Mouse (Mus musculus) kidney, adult 18-20 months (tissue): ENCODE measurements around the gene Kif1c.

Experiments
- DNase-seq: peaks from one replicate; pipeline ENCODE4 v3.0.0; 2021

The Kif1c gene

GRCm38 (mm10) chr11:70699051-70699450, 1.3 kb upstream of the Kif1c start:
- no peak for DNase-seq

DNA sequence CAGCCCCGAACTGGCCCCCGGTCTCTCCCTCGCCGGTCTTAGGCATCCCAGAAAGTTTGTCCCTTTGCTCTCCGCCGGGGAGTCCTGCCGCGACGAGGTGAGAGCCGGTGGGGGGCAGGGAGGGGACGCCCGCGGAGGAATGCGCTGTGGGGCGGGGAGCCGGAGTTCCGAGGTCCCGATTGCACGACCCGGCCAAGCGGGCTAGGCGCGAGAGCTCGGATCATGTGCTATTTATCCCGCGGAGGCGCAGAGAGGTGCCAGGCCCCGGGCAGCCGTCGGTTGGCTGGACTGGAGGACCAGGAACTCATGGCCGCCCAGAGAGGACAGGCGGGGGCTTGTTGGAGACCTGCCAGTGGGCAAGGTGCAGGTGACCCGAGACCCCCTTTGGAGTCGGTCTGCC, 265 bp downstream of the Kif1c start:
- DNase-seq = peak; percentile 86

DNA sequence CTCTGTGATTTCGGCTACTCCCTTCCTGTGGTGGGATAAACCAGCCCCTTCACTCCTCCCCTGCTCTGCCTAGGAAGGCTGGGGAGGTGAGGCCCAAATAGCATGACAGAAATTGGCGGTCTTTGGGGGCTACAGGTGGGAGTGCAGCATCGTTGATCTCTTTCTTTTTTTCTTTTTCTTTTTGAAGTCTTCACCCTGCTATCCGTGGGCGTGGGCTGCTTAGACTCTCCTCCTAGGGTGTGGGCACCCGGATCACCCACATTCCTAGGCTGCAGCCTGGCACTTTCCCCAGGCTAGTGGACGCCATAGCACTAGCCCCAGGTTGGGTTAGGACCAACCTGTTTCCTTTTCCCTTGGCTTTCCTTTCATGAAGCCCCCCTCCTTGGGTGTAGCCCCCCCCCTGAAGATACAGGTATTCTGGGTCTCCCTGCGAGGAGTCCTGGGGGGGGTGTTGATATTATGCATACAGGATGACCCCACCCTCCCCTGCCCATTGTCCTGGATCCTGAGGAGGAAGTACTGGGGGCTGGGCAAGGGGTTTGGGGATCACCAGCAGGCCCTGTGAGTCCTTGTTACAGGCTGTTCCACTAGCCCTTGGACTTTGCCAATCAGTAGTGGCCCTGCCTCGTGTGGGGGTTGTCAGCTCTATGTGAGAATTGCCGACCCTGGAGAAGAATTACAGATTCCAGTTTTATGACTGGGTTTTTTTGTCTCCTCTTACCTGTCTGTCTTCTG, 1.0 kb downstream of the Kif1c start:
- DNase-seq = no peak

DNA sequence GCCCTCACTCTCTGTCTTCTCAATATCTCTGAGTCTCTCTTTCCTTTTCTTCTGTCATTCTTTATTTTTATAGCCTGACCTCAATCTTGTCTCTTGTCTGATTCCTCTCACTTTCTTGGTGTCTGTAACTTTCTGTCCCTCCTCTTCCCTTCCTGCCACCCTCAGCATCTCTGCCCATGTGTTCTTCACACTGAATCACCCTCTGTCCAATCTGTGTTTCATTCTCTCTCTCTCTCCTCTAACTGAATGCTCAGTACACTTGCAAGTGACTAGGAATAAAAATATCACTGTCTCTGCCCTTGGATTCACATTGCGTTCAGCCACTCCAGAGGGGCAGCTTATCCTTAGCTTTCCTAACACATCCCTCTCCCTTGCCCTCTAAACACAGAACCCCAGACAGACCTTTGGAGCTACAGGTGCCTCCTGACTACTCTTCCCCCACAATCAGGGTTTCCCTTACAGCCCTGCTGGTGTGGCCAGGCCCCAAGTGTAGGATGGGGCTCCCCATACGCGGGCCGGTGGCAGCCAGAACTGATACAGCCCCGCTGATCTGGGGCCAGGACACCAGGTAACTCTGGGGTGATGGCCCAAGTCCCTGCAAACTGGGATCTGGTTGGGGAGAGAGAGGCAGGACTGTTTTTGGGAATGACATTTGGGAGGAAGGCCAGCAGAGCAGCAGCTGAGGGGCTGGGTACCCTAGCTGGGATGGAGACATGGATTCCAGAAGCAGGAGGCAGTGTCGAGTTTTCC, 1.8 kb downstream of the Kif1c start:
- no peak for DNase-seq

DNA sequence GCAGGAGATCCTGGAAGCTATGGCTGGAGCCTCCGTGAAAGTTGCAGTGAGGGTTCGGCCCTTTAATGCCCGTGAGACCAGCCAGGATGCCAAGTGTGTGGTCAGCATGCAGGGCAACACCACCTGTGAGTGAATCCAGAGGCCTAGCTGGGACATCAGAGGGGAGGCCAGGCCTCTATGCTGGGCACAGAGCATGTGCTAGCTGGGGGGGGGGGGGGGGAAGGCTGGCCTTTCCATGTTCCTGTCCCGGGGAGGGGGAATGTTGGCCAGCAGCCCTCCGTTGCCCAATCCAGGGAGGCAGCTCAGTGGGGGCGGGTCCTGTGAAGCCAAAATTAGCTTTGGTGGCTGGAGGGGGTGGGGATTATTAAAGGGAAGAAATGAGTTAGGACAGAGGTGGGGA, 2.4 kb downstream of the Kif1c start:
- no peak for DNase-seq

- no peak for DNase-seq
Observed at GRCm38 (mm10) chr11:70706127-70706526, 5.8 kb downstream of the Kif1c start.

DNA sequence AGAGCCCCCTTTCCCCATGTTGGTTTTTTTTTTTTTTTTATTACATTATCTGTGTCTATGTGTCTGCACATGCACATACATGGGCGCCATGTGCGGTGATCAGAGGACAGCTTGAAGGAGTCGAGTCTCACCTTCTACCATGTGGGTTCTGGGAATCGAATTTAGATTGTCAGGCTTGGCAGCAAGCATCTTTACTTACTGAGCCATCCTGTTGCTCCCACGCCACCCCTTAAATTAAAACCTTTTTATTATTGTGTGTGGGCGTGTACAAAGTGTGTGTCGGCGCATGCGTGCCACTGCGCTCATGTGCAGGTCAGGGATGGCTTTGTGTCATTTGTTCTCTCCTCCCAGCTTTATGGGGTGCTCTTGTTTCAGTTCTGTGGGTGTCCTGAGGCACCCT, 10.7 kb downstream of the Kif1c start:
- DNase-seq = no peak

GRCm38 (mm10) chr11:70713222-70713621, 12.9 kb downstream of the Kif1c start:
- no peak for DNase-seq

DNA sequence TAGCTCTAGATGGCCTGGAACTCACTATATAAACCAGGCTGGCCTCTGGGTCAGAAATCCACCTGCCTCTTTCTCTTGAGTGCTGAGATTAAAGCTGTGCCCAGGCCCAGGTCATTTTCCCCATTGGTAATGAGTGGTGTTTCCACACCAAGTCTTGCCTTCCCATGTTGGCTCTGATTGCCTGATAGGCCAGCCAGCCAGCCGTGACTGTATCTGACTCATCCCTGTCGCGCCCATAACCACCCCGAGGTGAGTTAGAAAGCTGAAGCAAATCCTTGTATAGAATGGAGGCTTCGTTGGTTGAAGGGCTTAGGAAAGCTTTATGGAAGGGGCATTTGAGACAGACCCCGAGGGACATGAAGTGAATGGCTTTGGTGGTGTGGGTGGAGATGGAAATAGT, 15.5 kb downstream of the Kif1c start:
- no peak for DNase-seq

DNA sequence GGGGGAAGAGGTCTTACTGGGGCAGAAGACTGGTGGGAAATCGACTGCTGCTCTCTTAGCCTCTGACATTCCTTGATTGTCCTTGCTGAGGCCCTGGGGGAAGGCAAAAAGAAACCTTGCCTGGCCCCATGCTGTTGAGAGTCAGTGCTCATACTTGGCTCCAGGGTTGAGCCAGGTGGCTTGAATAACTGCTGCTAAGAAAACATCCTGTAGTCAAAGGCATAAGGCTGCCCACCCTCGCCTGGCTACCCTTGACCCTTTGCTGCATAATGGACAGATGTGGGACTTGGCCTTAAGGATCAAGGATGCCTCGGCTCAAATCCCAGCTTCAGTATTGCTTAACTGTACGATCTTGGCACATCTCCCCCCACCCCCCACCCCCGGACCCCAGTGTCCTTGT, 18.1 kb downstream of the Kif1c start:
- DNase-seq = no peak

DNA sequence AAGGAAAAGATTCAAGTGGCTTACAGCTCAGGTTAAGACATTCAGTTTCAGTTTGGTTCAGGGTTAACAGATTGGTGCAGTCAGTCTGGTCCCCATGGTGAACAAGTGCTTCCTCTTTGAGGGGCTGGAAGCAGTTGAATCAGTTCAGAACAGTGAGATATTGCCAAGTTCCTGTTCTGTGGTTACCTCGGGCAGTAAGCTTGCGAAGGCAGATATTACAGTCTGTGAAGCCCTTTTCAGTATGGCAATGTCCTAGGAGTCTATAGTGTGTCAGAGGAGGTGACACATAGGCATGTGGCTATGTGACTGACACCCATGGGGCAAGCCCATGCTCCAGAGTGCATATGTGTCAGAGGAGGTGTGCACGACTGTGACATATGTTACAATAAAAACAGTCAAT, 20.2 kb downstream of the Kif1c start:
- no peak for DNase-seq

DNA sequence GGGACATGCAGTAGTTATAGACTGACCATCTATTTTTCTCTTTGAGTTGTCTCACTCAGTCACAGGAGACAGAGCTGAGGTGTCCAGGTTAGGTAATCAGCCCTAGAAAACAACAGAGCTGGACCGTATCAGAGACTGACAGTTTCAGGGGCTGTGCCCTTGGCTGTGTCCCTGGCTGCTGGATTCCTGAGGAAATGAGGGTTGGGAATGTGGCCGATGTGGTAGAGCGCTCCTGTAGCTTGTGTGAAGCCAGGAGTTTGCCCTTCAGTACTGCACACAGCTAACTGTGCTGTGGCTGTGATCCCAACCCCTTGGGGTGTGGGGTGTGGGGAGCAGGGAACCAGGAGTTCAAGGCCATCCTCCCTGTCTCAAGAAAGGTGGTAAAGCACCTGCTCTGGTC, 20.7 kb downstream of the Kif1c start:
- no peak for DNase-seq

DNA sequence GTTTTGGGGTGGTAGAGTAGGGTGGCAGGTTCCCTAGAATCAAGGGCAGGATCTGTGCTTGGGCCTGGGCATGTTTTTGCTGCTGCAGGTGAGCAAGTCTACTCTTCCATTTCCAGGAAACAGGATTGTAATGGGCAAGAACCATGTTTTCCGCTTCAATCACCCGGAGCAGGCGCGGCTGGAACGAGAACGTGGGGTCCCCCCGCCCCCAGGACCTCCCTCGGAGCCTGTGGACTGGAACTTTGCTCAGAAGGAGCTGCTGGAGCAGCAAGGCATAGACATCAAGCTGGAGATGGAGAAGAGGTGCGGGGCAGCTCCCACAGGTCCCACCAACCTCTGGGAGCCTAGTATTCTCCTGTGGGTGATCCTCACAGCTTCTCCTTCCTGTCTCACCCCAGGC, 24.4 kb downstream of the Kif1c start:
- DNase-seq = peak; percentile 30

- no peak for DNase-seq
Observed at GRCm38 (mm10) chr11:70726585-70726984, 26.2 kb downstream of the Kif1c start.

DNA sequence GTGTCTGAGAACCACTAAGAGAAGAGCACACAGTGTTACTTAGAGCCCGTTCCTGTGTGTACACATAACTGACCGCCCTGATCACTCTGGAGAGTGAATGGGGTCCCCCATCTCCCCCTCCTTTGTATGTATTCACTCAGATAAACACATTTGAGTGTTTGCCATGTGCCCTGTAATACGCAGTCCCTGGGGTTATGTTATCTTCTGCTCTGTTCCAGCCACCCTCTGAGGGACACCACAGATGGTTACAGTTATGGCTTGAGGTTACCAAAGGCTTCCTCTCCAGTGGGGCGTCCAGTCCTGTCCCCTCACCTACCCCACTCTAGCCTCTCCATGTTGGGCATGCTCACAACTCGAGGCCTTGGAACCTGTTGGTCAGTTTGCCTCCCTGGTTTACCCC, 27.0 kb downstream of the Kif1c start:
- DNase-seq = no peak

GRCm38 (mm10) chr11:70730427-70731038, 30.2 kb downstream of the Kif1c start:
- peak; percentile 39 for DNase-seq

DNA sequence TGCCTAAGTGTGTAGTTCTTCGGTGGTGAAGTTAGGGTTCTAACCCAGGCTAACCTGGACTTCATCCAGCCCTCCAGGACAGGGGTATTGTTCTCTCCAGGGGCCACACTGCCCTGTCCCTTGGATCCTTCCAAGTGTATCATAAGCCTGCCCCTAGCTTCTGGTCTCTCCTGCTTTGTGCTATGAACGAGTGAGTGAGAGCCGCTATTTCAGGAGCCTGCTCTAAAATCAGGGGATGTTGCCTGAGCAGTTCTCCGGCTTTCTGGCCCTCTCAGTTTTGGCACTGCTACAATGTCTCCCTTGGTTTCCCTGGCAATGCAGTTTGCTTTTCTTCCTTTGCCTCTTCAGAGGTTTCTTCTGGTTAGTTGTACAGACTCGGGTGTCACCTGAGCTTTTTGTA, 30.8 kb downstream of the Kif1c start:
- DNase-seq = no peak

DNA sequence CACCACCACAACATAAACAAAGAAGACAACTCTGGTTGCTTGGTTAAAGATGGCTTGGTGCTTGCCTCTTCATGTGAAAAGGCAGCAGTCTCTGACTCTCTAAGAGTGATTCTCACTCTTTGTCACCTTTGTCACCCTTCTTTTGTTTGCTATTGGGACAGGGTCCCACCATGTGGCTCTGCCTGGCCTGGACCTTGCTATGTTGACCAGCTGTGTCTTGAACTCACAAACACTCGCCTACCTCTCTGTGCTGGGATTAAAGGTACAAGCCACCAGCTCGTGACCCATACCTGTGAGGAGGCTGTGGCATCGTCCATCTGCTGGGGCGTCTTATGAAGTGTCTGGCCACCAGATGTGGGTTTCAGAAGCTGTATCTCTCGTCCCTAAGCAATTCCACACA, 32.9 kb downstream of the Kif1c start:
- DNase-seq = no peak

DNA sequence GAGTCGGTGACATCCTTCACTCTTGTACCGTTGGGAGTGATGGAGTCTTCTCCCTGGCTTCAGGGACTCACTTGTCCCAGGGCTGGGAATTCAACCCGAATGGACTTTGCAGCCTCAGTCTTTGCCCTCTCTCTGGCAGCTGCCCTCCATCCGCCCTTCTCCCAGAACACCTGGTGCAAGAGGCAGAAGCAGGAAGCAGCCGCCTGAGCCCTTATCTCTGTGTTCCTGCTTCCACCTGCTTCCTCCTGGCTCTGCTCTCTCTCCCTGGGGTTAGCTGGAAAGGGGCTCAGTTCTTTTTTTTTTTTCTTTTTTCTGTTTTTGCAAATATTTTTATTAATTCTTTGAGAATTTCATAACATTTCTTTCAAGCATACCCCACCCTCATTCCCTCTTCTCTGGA, 37.4 kb downstream of the Kif1c start:
- DNase-seq = no peak

DNA sequence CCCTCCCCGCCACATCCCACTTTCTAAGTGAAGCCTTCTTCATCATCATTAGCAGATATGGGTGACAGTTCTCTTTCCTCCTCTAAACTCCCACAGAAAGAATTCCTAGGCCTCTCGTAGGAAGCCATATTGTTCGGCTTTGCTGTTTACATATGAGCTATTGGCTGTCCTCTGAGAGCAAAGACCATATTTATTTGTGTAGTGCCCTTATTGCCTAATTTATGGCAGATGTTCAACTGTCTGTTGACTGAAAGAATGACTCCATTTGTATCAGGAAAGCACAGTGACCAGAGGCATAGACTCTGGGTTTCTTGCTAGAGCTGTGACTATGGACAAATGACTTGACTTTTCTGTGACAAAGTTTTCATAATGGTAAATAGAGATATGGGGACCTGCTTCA, 41.3 kb downstream of the Kif1c start:
- DNase-seq = no peak

GRCm38 (mm10) chr11:70742117-70742516, 41.8 kb downstream of the Kif1c start:
- DNase-seq = no peak

DNA sequence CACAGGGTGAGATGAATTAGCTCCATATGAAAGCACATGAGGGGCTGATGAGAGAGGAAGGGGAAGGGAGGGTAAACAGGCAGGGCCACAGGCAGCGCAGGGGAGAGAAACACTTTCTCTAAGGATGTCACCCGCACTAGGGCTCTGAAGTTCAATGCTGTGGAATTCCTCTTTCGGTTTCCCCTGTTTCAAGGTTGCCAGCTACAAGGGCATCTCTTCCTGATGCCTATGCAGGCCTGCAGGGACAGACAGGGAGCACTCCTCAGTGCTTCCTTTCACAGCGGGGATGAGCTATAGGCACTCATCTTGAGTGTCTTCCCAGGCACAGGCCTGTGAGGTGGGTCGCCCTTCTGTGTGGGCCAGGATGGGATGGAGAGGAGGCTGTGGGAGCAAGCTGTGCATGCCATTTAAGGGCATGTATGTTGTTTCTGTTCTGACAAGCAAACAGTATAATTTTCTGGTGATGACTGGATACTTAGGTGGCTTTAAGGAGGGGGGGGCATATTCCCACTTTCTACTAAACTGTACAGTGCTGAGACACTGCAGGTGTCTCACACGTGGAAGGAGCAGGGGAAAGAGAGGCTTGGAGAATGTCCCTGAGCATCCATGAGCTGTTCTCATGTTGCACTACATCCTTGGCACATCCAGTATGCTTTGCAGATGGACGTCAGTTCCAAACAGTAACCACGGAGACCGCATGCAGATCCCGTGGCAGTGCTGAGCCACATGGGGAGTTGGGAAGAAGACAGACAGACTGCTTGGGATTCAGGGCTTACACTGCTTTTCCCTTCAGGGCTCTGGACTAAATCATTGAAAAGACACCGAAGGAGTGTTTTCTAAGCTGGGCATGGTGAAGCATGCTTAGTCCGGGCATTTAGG, 42.5 kb downstream of the Kif1c start:
- no peak for DNase-seq

DNA sequence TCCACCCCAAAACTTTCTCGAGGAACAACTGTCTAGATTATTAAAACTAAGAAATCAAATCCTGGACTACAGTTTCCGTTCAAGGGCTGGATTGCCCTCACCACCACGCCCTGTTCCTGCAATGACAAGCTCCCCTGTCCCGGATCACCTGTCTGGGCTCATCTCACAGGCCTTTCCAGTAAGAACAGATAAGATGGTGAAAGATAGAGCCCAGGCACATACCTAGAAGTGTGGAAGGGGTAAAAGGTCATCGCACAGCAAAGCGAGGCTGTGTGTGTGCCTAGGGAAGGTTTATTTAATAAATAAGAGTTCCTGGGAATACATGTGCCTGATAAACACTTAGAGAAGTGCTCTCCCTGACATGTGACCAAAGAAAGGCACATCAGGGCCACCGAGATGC, 45.3 kb downstream of the Kif1c start:
- no peak for DNase-seq
